Mouse (Mus musculus) heart, adult 8-10 months (tissue): ENCODE measurements at regions not wholly inside any gene's neighbourhood (a gene's known extent, or its start where the extent isn't known, plus 50 kb on each side); places are given as distances from the start of the nearest gene placed in this dataset.

Source experiments
- DNase-seq: peaks from one replicate; pipeline ENCODE4 v3.0.0; 2022; ENCODE audit warnings: low spot score

- no peak for DNase-seq
Measured at GRCm38 (mm10) chr1:149760440-149760839, 200.7 kb downstream of the Pla2g4a start.

- no peak for DNase-seq
Measured at GRCm38 (mm10) chr1:149758783-149759132, 202.3 kb downstream of the Pla2g4a start.

GRCm38 (mm10) chr1:149758092-149758782 is 202.9 kb downstream of the Pla2g4a start:
- peak; percentile 8 for DNase-seq

- DNase-seq, result no peak
Measured at GRCm38 (mm10) chr1:149753269-149754060, 207.6 kb downstream of the Pla2g4a start.

GRCm38 (mm10) chr1:149749405-149749804 is 211.7 kb downstream of the Pla2g4a start:
- no peak for DNase-seq

- no peak for DNase-seq
Measured at GRCm38 (mm10) chr1:149738959-149739358, 222.1 kb downstream of the Pla2g4a start.

- no peak for DNase-seq
Measured at GRCm38 (mm10) chr1:149734241-149734640, 226.8 kb downstream of the Pla2g4a start.

- DNase-seq, result no peak
Measured at GRCm38 (mm10) chr1:149715171-149715570, 245.9 kb downstream of the Pla2g4a start.

GRCm38 (mm10) chr1:149712330-149712729 is 248.8 kb downstream of the Pla2g4a start:
- no peak for DNase-seq

- DNase-seq, result no peak
Measured at GRCm38 (mm10) chr1:149705223-149705622, 255.9 kb downstream of the Pla2g4a start.

- no peak for DNase-seq
Measured at GRCm38 (mm10) chr1:149699411-149699810, 261.7 kb downstream of the Pla2g4a start.

- DNase-seq, result no peak
Measured at GRCm38 (mm10) chr1:149674166-149674565, 286.9 kb downstream of the Pla2g4a start.

- no peak for DNase-seq
Measured at GRCm38 (mm10) chr1:149672571-149672970, 288.5 kb downstream of the Pla2g4a start.

- no peak for DNase-seq
Measured at GRCm38 (mm10) chr1:149672117-149672516, 289.0 kb downstream of the Pla2g4a start.

- DNase-seq, result no peak
Measured at GRCm38 (mm10) chr1:149671091-149671490, 290.0 kb downstream of the Pla2g4a start.
